Mouse (Mus musculus): ENCODE data around the gene Baz2b.

The Baz2b gene

GRCm38 (mm10) chr2:60132269-60133042 is 77.2 kb downstream of the Baz2b start:
- no peak for DNase-seq (ENCODE audit: low spot score in 2 of 2)

GRCm38 (mm10) chr2:60128631-60129030 is 81.0 kb downstream of the Baz2b start:
- DNase-seq (ENCODE audit: low spot score in 2 of 2): no peak

- DNase-seq (ENCODE audit: low spot score in 2 of 2): no peak
Measured at GRCm38 (mm10) chr2:60126831-60127230, 82.8 kb downstream of the Baz2b start.

GRCm38 (mm10) chr2:60126292-60126691 is 83.3 kb downstream of the Baz2b start:
- no peak for DNase-seq (ENCODE audit: low spot score in 2 of 2)

- DNase-seq (ENCODE audit: low spot score in 2 of 2): peak; percentile 32 to 39
Measured at GRCm38 (mm10) chr2:60125049-60126004, 84.3 kb downstream of the Baz2b start.

- peak; percentile 21 to 22 for DNase-seq (ENCODE audit: low spot score in 2 of 2)
Measured at GRCm38 (mm10) chr2:60124648-60125048, 85.0 kb downstream of the Baz2b start.

- DNase-seq (ENCODE audit: low spot score in 2 of 2): no peak
Measured at GRCm38 (mm10) chr2:60123911-60124647, 85.6 kb downstream of the Baz2b start.

GRCm38 (mm10) chr2:60123061-60123874 is 86.4 kb downstream of the Baz2b start:
- no peak for DNase-seq (ENCODE audit: low spot score in 2 of 2)

- no peak for DNase-seq (ENCODE audit: low spot score in 2 of 2)
Measured at GRCm38 (mm10) chr2:60122188-60122587, 87.5 kb downstream of the Baz2b start.

- no peak for DNase-seq (ENCODE audit: low spot score in 2 of 2)
Measured at GRCm38 (mm10) chr2:60120681-60121080, 89.0 kb downstream of the Baz2b start.

GRCm38 (mm10) chr2:60118684-60119558 is 90.7 kb downstream of the Baz2b start:
- DNase-seq (ENCODE audit: low spot score in 2 of 2): no peak

GRCm38 (mm10) chr2:60117867-60118266 is 91.8 kb downstream of the Baz2b start:
- DNase-seq (ENCODE audit: low spot score in 2 of 2): no peak

GRCm38 (mm10) chr2:60115891-60116554 is 93.6 kb downstream of the Baz2b start:
- no peak for DNase-seq (ENCODE audit: low spot score in 2 of 2)

GRCm38 (mm10) chr2:60114901-60115300 is 94.7 kb downstream of the Baz2b start:
- no peak for DNase-seq (ENCODE audit: low spot score in 2 of 2)

- no peak for DNase-seq (ENCODE audit: low spot score in 2 of 2)
Measured at GRCm38 (mm10) chr2:60113661-60114560, 95.7 kb downstream of the Baz2b start.

- DNase-seq (ENCODE audit: low spot score in 2 of 2): no peak
Measured at GRCm38 (mm10) chr2:60112116-60112515, 97.5 kb downstream of the Baz2b start.

GRCm38 (mm10) chr2:60109001-60109400 is 100.6 kb downstream of the Baz2b start:
- no peak for DNase-seq (ENCODE audit: low spot score in 2 of 2)

- DNase-seq (ENCODE audit: low spot score in 2 of 2): no peak
Measured at GRCm38 (mm10) chr2:60096625-60097024, 113.0 kb downstream of the Baz2b start.

All from frontal cortex, postnatal 25 days (tissue).